Mouse (Mus musculus): ENCODE data around the gene Podn.
"Not testable (repeated sequence)": the region's sequence is repeated elsewhere in the genome, so short reads cannot be mapped to it uniquely, and the experiment has no call there.

The Podn gene

GRCm38 (mm10) chr4:108096345-108096744 is at the start of gene Podn:
Gene Podn, minus strand, starts transcription at chr4:108096445.
- no peak for DNase-seq

GRCm38 (mm10) chr4:108145554-108145953 is 49.3 kb upstream of the Podn start:
- DNase-seq = not testable (repeated sequence)

DNA sequence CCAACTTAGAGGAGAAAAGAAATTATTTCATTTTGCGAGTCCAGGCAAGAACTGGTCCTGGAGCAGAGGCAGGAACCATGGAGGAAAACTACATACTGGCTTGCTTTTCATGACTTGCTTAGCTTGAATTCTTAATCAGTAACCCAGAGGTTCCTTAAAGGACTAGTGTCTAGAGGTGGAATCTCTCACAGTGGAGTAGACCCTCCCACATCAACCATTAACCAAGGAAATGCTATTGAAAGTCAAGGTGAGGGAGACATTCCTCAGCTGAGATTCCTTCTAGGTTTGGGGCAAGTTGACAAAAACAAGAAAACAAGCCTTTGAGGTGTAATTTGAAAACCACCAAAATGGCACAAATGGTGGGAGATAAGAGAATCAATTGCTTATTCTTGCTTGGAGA is 48.6 kb upstream of the Podn start, which contains the start of gene Scp2:
TSS of gene Scp2 (minus strand) at position 119 of the 400 bp plus-strand sequence.
- DNase-seq = no peak

GRCm38 (mm10) chr4:108143778-108144177 is 47.5 kb upstream of the Podn start:
- no peak for DNase-seq

DNA sequence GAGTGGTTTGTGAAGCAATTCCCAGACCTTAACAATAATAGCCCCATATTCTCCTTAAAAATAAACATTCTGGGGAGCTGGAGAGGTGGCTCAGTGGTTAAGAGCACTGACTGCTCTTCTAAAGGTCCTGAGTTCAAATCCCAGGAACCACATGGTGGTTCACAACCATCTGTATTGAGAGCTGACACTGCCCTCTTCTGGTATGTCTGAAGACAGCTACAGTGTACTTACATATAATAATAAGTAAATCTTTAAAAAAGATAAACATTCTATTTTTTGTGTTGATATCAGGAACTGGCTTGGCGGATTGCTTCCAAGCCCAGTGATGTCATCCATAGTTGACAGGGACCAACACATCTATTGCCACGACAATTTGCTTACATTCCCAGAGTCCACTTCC is 46.9 kb upstream of the Podn start:
- DNase-seq = not testable (repeated sequence)

DNA sequence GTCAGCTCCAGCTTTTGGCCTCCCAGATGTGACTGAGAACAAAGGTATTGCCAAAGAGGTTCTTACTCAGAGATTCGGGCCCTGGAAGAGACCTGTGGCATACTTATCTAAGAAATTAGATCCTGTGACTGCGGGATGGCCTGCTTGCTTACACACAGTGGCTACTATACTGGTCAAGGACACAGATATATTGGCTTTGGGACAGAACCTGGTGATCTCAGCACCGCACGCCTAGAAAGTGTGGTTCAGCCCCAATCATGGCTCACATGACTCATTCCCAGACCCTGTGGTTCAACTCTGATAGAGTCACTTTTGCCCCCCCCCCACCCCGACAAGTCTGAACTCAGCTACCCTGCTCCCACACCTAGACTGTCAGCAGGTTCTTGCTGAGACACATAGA is 40.7 kb upstream of the Podn start:
- DNase-seq = no peak

- DNase-seq = no peak
Measured at GRCm38 (mm10) chr4:108130452-108130851, 34.2 kb upstream of the Podn start.

DNA sequence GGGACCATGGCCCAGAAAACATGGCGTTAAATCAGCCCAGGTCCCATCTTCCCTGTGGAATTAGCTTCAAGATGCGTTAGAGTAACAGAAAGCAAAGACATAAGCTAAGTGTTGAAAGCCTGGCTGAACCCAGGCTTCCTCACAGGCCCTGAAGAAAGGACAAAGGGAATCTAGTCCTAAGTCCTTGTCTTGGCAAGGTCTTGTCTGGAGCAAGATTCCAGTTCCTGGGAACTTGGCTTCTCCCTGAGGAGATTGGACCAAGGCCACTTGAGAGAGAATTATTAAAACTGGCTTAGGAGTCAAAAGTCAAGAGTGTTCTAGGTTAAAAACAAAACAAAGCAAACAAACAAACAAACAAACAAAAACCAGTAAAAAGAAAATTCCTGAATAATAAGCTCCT is 32.1 kb upstream of the Podn start:
- no peak for DNase-seq

- no peak for DNase-seq
Measured at GRCm38 (mm10) chr4:108127516-108127915, 31.3 kb upstream of the Podn start.

DNA sequence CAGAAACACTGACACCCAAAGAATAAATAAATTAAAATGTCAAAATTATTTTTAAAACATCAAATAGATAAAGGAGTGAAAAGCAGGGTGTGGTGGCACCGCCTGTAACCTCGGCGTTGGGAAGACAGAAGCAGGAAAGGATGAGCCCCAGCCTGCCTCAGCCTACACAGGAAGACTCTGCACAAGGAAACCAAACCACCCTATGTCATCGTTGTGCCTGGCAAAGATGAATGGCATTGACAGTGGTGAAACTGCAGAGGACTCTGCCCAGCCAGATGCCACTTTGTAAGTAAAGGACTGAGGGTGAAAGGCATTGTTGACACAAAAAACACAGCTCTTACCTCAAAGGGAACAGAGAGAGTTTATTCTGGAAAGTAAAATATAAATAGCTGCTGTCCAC is 30.0 kb upstream of the Podn start:
- DNase-seq = no peak

DNA sequence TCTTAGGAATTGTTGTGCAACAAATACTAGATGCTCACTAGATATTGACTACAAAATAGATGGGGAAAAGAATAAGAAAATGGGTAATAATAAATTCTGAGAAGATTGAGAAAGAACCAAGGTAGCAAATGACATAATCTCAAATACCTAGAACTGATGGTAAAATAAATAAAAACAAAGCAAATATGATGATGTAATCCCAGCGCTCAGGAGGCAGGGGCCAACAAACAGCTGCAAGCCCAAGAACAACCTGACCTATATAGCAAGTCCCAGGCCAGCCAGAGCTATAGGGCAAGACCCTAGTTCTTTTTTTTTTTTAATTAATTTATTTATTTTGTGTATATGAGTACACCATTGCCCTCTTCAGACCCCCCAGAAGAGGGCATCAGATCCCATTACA is 27.9 kb upstream of the Podn start:
- no peak for DNase-seq

- peak; percentile 93 to 97 for DNase-seq
Measured at GRCm38 (mm10) chr4:108117924-108118876, 22.0 kb upstream of the Podn start.

DNA sequence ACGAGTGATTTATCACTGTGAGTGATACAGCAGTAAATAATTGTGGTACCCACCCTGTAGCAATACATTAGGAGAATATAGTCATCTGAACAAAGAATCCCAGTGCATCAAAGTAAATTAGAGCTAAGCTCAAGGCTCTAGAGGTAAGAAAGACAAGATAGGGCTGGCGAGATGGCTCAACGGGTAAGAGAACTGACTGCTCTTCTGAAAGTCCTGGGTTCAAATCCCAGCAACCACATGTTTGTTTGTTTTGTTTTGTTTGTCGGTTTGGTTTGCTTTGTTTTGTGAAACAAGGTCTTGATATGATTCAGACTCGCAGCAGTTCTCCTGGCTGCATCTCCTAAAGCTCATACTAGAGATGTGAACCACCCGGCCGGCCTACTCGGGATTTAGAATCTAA is 21.2 kb upstream of the Podn start:
- peak in 1 of 2 experiments; percentile 19 for DNase-seq

GRCm38 (mm10) chr4:108116466-108116865 is 20.2 kb upstream of the Podn start:
- no peak for DNase-seq

GRCm38 (mm10) chr4:108110706-108111105 is 14.5 kb upstream of the Podn start:
- DNase-seq = no peak

- no peak for DNase-seq
Measured at GRCm38 (mm10) chr4:108109728-108110127, 13.5 kb upstream of the Podn start.

DNA sequence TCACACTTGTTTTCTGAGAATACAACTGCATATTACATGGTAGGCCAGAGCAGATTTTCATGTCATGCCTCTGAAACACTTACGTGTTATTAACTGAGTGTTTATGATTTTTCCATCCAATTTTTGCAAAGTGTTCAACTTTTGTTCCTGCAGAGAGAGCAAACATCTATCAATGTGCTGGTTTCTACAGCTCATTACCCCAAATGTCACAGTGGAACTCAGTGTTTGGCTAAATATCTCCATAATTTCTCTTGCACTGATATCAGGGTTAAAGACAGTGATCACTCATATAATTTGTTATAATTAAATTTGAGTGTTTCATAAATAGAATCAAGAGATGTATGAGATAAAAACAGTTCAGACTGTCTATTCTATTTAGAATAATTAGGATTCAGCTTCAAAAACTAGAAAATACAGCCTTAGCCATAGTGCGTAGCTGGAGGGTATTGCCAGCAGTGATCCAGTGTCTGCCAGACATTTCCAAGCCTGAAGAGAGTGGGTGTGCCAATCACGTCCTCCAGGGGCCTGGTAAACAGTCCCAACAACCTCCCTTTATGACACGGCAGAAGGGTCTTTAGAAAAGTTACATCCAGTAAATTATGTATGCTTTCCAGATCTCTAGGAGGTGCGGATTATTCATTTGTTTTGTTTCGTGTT is 3.4 kb downstream of the Podn start:
- no peak for DNase-seq

DNA sequence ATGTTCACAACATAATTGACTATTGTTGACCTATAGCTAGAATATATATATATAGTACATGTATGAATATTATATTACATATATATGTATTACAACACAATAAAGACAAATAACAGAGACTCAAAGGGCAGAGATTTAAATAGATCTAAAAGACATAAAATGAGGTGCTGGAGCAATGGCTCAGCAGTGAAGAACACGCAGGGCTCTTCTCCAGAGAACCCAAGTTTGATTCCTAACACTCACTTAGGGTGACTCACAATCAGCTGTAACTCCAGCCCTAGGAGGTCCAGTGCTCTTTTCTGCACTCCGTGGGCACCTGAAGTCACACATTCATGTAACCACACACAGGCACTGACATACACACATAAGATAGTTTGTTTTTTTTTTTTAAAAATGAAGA is 12.3 kb downstream of the Podn start:
- DNase-seq = no peak

DNA sequence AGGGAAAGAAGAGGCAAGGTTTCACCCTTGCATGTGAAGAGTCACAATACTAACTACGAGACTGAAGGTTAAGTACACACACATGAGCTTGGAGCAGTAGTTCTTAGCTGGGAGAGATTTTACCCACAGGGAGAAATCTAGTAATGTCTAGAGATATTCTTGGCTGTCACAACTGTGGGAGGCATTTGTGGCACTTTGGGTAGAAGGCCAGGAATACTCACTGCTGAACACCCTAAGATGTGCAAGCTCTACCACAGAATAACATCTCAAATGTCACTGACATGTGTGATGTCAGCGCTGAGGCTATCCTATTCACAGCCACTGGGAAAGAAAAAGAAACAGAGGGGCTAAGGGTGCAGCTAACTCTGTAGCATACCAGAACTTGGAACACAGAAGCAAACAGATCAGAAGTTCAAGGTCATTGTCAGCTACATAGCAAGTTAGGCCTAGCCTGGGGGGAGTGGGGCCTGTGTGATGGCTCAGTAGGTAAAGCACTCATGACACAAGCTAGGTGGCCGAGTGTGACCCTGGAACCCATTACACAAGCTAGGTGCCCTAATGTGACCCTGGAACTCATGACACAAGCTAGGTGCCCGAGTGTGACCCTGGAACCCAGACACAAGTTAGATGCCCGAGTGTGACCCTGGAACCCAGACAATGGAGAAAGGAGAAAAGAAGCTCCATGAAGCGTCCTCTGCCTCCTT is 13.1 kb downstream of the Podn start:
- DNase-seq = no peak

- no peak for DNase-seq
Measured at GRCm38 (mm10) chr4:108082401-108082806, 13.8 kb downstream of the Podn start.

- DNase-seq = no peak
Measured at GRCm38 (mm10) chr4:108080876-108081275, 15.4 kb downstream of the Podn start.

- no peak for DNase-seq
Measured at GRCm38 (mm10) chr4:108079762-108080161, 16.5 kb downstream of the Podn start.

- DNase-seq = not testable (repeated sequence)
Measured at GRCm38 (mm10) chr4:108079191-108079590, 17.1 kb downstream of the Podn start.
